Mouse (Mus musculus) heart, adult 8-10 months (tissue): ENCODE measurements around the gene Slc39a9. TPM values are rescaled to one million over a fixed set of nuclear protein-coding genes. Genes with fewer than 3 reads are reported as not detected.
A peak's percentile ranks its signal among the peaks of the same experiment; 100 is the strongest.

ENCODE experiments used
- DNase-seq: peaks from one replicate; pipeline ENCODE4 v3.0.0; 2022; ENCODE audit warnings: low spot score
- total RNA-seq, 4 experiments: library from RNA; stranded (reverse); gene quantifications; 2 replicates each; pipeline ENCODE4 v1.2.4; 2022

Gene Slc39a9
- total RNA-seq = 10 to 100 TPM; 13.7 to 17.9 (median 14.7) TPM

DNA sequence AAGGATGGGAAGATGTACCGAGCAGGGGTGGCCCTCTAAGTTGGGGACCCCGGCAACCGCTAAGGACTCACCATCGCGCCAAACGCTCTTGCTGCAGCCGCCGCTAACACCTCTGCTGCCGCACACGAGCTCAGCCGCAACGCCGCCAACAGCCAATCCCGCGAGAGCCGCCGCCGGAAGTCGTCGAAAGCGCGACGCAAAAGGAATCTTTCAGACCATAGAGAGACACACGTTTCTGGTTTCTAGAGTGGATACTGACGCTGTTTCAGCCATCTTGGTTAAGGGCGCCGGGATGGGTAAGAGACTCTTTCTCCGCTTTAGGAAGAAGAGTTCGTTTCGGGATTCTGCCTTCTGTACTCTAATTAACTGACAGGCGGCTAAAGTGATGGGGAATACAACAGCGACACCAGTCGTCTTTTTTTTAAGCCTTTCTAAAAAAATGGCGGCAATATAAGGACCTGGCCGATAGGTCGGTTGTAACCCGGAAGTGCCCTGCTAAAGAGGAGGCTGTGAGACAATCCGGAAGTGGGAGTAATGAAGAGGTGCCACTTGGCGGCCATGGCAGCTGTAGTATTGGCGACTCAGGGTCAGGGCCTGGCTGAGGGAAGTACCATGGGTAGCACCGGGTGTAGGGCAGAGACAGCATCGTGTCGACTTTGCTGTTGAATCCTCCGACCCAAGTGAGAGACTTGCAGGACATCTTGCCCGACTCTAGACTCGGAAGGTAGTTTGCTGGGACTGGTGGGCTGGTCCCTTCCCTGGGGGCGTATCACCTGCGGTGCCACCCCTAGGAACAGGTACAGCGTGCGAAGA is at the start of gene Slc39a9, which contains the start of gene Erh:
Gene Slc39a9 (plus strand): TSS at position 191 of the 813 bp plus-strand sequence.
Gene Erh (minus strand): TSS at position 649 of the 813 bp plus-strand sequence.
- DNase-seq = peak; percentile 95

DNA sequence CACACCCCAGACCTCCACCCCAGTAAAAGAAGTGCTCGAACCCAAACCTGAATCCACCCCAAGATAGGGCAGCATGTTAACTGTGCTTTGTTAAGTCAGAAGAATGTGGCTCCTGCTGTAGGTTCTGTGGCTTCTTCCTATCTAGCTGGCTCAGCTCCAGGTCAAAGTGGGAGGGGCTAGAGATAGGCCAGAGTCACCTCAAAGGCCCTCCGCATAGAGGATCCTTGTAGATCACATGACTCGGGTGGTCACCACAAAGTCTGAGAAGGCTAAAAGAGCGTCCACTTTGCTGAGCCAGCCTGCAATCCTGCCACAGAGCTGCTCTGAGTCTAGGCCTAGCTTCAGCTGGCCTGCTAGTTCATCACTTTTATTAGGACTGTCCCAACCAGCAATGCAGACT is 49.5 kb upstream of the Slc39a9 start:
- DNase-seq = no peak

DNA sequence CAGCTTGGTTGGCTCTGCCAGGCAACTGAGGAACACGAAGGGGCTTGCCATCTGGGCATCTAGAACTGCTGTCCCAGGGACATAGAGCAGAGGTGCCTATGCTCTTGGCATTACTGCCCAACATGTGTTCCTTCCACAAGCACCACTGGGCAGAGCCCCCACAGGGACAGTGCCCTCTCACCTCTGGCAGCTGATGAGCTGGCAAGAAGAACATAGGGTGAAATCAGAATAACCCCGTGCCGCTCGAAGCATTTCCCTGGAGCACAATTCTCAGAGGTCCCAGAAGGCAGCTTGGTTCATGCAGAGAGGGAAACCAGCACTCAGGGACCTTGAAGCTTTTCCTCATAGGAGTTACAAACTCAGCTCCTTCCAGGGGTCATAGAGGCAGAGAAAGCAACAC is 48.9 kb upstream of the Slc39a9 start:
- DNase-seq = no peak

DNA sequence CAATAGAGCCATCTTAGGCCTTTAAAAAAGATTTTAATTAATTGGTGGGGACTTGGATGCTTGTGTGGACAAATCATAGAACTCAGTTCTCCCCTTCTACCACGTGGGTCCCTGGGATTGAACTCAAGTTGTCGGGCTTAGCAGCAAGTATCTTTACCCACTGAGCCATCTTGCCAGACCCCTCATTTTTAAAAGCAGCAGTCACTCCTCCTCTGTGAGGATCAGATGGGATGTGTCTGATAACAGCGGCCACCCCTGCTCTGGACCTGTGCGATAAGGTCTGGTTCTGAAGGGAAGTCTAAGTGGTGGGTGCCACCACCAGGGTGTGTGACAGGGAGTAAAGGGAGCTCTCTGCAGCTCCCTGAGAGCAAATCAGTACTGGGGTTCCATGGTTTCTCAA is 48.1 kb upstream of the Slc39a9 start:
- no peak for DNase-seq

DNA sequence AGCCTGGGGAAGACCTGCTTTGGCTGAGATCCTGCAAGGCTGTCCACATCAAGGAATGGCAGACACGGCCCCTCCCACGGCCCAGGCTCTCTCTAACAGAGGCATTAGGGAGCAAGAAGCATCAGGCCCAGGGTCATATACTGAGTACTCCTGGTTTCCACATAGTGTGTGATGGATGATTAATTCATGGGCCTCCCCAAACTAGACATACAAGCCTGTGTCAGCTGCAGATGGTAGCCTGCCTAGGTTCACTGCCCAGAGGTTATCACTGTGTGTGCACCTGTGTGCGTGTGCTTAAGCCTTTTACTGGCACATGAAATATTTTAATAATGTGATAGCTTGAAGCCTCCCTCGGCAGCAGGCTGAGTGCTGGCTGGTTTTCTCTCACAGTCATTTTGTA is 47.7 kb upstream of the Slc39a9 start:
- no peak for DNase-seq

DNA sequence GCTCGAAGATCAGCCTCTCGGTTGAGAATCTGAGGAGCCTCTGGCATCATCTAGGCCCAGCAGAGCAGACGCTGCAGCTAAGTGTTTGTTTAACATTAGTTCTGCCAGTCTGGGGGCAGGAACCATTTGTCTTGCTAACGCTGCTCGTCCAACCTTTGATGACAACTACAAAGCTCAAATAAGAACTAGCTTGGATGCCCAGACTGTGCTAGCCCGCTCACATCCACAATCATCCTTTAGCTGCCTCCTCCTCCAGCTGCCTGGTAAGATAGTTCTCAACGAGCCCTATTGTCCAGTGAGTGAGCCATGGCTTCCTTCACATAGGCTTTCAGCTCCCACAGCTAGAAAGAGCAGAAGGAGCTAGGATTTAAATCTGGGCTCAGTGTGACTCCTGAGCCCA is 45.4 kb upstream of the Slc39a9 start:
- DNase-seq = no peak

DNA sequence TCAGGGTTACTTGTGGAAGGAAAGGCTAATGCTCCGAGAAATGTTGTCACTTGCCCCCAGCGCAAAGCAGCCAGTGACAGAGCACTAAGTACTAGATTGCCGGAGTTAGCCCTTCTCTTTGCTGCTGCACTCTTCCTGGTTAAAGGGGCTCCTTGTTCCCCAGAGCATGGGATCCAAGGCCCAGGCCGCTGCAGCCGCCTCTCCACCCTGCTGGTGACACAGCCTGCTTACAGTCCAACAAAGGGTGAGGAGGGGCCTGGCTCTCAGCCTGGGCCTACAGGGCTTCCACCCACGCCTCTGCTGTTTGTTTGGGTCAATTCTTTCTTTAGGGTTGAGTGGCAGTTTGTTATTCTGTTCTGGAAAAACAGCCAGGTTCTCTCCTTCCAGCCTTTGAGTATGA is 44.9 kb upstream of the Slc39a9 start:
- DNase-seq = peak; percentile 31

DNA sequence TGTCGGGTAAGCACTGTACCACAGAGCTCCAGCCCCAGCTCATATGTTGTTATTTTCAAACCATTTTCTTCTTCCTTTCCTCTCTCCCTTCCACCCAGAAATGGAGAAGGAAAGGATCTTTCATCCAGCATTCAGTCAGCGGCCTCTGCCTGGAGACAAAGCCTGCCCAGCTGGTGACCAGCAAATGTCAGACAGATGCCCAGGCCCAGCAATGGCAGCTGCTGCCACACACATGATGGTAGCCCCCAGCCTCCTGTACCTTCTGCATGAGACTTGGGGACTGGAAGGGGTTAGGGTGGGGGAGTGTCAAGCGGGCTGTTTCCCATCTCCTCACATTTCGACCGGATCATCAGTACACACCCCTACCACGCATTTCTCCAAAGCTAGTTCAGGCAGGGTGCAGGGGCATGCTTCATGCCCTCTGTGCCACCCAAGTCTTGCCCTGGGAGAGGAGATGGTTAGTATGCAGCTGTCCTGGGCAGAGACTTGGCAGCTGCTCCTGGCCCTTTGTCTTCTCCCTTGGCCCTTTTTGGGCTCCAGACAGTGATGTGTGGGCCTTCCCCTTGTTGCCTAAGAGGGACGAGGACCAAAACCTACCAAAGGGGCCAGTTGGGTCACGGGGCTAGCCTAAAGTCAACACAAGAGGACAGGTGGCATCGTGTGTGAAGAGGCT is 42.0 kb upstream of the Slc39a9 start:
- no peak for DNase-seq

DNA sequence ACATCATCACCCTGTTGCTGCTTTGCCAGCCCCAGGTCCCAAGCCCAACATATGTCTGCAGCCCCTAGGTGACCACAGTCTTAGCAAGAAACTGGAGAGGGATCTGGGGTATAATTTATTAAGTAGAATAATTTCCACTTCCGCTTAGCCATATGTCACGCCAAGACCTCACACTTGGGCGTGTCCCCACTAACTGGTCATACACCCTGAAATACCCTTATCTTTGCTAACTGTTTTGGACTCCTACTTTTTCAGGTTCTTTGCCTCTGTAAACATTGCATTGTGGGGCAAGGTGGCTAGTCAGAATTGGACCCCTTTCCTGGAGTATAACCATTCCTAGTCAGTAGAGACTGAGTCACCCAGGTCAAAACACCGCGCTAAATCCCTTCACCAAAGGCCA is 41.3 kb upstream of the Slc39a9 start:
- DNase-seq = no peak

DNA sequence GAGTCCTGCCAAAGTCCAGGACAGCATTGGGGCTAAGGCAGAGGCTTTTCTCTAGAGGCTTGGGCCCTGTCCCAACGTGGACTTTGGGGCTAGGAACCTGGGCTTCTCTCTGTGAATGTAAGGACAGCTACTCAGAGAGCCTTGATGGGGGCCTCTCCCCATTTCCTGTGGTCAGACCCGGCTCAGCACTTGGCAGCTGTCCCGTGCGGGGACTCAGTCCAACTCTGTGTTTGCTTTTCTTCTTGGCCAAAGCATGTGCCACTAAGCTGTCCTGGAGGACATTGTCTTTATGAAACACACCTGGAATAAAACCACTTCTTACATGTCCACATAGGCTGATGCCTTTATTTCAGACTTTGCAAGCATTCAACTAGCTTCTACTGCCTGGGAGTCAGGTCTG is 40.1 kb upstream of the Slc39a9 start:
- no peak for DNase-seq

DNA sequence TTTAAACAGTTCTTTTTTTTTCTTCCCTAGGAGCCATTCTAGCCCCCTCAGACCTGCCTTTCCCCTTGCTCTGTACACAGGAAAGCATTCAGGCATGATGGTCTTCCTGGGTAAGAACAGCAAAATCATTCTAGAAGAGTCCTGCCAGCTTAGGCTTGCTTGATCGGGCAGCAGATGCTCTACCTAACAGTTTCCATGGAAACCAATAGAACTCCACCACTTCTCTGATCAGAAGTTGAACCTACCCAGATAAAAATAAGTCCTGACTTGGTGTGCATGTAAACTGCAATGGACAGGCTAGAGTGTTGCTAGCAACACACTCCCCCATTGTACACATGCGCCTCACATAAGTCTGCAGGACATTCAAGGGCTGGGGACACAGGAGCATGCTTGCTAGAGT is 39.5 kb upstream of the Slc39a9 start:
- DNase-seq = no peak

DNA sequence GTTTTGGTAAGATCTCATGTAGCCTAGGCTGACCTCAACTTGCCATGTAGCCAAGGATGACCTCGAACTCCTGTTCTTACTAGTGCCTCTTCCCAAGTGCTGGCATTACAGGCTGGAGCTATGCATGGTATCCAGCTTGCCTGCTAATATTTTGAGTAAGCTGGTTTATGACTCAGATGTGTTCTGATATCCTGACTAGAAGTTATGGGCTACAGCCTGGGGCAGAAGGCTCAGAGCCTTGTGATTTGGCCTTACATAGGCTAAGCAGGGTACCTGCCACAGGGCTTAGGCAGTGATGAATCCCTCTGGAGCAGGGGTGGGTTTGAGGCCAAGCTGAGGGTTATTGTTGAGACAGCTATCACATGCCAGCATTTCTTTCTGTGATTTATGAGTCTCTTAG is 35.1 kb upstream of the Slc39a9 start:
- DNase-seq = no peak

DNA sequence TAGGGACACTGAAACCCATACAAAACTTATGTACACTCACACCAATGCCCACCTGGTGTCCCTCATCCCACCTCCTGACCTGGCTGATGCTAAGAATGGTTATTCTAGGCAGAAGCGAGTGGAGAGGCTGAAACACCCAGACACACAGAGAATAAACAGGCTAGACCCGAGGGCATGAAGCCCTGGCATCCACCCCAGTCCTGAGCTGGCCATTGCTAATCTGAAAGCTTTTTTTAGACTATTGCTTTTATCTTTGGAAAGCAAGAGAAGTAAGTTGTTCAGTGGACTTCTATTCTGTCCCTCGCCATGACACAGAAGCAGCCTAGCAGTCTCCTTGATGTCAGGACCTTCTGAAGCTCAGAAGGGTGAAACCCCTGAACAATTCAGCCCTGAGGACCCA is 33.8 kb upstream of the Slc39a9 start:
- peak; percentile 41 for DNase-seq

DNA sequence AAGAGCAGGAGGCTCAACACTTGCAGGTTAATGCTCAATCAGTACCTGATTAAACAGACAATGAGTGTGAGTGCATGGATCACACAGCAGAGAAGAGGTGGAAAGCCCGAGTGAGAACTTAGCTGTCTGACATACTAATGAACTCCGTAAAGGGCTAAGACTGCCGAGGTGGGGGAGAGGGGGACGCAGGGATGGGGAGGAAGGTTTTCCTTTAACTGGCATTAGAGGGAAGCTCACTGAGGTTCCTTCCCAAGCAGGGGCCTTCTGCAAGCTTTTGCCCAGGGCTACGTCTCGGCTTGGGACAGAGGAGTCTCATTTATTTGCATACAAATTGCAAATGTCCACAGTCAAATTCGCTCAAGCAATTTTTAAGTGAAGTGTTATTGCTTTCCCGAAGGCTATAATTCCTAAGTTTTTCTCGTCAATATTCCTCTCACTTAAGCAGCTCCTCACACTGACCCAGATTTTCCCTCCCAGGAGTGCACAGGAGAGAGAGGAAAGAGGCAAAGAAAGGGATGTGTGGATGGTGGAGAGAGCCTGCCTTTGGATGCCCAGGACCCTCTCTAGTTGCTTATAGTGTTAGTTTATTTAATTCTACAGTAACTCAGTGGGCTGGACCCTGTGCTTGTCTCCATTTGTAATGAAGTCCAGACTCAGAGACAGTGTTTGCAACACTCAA is 31.4 kb upstream of the Slc39a9 start:
- DNase-seq = no peak

DNA sequence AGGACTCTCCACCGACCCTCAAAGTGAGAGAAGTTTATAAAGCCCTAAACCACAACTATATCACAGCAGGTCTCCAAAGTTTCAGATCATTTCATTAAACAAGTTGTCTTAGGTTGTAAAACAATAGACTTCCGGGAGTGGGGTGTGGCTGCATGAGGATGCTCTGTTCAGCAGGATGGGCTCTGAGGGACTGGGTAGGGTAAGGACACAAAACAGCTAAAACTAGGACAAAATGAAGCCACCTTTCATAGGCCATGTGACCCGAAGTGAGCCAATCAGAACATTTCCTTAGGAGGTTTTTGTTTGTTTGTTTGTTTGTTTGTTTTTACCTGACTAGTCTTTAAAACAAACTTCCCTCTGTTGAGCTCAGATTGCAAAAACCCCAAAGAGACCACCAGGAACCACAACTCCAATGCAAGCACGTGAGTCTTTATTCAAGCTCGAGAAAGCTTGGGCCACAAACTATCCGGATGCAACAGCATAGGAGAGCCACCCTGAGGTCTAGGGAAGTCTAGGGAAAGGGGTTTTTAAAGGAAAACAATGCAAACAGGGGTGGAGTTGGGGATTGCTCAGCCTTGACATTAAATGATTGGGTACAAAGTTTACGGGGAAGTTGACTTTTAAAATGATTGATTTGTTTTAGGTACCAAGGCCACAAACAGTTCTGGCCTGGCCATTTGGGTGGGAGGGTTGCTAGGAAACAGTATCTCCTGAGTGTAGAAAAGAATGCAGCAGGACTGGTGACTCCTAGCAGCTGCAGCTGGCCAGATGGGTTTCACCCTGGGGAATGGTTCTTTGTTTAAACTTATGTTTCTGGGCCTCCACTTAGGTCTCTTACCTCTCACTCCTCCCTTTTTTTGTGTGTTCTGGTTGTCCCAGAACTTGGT is 28.1 kb upstream of the Slc39a9 start:
- no peak for DNase-seq

DNA sequence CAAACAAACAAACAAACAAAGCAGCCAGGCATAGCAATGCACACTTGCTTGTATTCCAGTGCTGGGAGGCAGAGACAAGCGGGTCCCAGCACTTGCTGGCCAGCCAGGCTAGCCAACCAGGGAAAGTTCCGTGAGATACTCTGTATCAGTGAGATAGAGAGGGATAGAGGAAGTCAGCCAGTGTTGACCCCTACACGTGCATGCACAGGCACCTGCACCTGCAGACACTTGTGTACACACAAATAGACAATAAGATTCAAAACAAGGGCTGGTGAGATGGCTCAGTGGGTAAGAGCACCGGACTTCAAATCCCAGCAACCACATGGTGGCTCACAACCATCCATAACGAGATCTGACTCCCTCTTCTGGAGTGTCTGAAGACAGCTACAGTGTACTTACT is 23.2 kb upstream of the Slc39a9 start:
- DNase-seq = no peak

DNA sequence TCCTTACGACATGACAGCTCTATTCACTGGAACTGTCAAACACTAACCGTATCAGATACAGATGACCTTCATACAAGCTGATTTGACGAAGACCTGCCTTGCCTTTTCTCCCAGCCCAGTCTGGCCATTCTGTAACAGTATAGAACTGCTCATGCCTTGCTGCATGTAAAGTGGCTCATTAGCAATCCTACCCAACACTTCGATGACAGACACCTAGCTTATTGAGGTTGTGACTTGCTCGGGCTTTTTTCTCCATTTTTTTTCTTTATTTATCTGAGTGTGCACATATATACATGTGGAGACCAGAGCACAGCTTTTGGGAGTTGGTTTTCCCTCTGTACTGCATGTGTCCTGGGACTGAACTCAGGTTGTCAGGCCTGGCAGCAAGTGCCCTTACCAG is 11.9 kb upstream of the Slc39a9 start:
- DNase-seq = no peak

DNA sequence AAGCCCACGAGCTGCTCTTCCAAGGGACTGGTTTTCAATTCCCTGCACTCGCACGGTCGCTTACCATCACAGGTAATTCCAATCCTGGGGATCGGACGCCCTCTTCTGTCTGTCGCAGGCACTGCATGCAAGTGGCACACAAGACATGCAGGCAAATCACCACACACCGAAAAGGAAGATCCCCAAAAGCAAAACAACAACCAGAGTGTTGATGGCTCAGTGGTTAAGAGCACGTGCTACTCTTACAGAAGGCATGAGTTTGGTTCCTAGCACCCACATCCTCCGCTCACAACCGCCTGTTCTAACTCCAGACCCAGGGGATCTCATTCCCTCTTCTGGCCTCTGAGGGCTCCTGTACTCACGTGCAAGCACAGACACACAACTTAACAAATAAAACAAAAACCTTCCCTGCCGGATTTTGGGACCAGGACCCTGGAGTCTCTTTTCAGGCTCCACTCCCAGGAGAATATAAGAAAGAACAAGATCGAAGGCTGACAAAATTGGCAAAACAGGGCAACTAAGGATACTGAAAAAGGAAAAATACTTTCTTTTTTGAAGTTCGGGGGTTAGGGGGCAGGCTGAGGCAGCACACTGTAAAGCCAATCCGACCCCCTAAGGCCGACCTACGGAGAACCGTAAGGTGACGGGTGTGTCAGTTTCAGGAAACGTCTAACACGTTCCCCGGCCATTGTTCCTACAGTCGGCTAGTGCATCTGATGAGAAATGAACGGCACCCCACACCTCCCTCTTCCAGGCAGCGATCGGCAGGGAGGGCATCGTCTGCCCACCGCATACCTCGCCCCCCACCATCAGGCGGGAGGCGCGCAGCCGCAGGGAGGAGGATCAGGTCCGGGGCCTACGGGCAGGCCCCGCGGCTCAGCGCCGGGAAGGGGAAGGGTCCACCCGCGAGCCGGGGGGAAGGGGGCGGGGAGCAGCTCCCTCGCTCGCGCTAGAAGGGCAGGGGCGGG is 674 bp upstream of the Slc39a9 start:
- DNase-seq = peak; percentile 18

DNA sequence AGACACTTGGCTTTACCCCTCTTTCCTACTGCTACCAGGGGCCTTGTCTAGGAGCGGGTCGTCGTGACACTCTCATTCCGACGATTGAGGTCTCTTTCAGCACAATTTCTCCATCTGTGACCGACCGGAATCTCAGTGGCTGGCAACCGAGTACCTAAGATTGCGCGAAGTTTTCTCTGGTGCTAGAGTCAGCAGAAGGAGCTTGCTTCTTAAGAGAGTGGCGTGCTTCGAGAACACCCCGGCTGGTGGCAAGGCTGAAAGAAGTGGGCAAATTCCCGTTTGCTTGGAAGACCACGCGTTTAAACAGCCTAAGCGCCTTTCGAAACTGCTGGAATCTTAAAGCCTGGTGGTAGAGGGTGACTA is 804 bp downstream of the Slc39a9 start:
- no peak for DNase-seq

DNA sequence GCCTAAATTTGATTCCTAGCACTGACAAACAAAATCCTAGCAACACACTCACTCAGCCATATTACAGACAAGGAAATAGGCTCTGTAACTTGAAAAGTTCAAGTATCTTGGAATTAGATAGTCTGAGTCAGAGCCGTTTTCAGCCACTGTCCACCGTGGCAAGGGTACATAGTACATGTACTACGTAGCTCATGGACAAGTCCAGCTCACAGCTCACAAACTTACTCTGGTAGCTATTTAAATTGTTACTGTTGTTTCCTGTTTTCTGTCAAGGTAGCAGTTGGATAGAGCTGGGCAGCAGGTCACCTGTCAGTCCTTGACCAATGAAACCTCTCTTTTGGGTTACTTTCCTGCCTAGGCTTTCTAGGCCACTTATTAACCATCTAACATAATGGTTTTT is 2.7 kb downstream of the Slc39a9 start:
- DNase-seq = no peak
